Mouse (Mus musculus) C2C12 (cell line): ENCODE data around the gene Smap1. TPM values are rescaled to one million over a fixed set of nuclear protein-coding genes. Genes with fewer than 3 reads are reported as not detected.
A peak's percentile ranks its signal among the peaks of the same experiment; 100 is the strongest.

Source experiments
- H3K27me3 ChIP-seq: one replicate; pipeline ENCODE4 v1.6.1; 2011; ENCODE audit not compliant: control insufficient read depth, insufficient read depth, insufficient read length
- H3K36me3 ChIP-seq: one replicate; pipeline ENCODE4 v1.6.1; 2011; ENCODE audit not compliant: control insufficient read depth, insufficient read depth
- H3K4me3 ChIP-seq: one replicate; pipeline ENCODE4 v1.5.1; 2011; ENCODE audit warnings: mild to moderate bottlenecking, control low read depth; ENCODE audit not compliant: poor library complexity, insufficient read depth, severe bottlenecking
- H3K79me2 ChIP-seq: one replicate; pipeline ENCODE4 v1.6.1; 2011; ENCODE audit not compliant: control insufficient read depth, insufficient read depth
- H3K79me3 ChIP-seq: one replicate; pipeline ENCODE4 v1.6.1; 2011; ENCODE audit warnings: low read depth, control low read depth
- H3ac ChIP-seq: one replicate; pipeline ENCODE3; 2011; ENCODE audit warnings: low read depth; ENCODE audit not compliant: control insufficient read depth, insufficient read length
- CEBPB ChIP-seq: IDR thresholded peaks from one replicate; pipeline ENCODE4 v1.6.1; 2011; ENCODE audit warnings: low read depth, mild to moderate bottlenecking, control low read depth, moderate library complexity
- CTCF ChIP-seq: IDR thresholded peaks from one replicate; pipeline ENCODE4 v1.5.1; 2011; ENCODE audit not compliant: control insufficient read depth, insufficient read depth, insufficient read length
- FOSL1 ChIP-seq: IDR thresholded peaks from one replicate; pipeline ENCODE4 v1.8.0; 2011; ENCODE audit warnings: mild to moderate bottlenecking, low read length; ENCODE audit not compliant: poor library complexity, insufficient read depth, severe bottlenecking
- MAX ChIP-seq: IDR thresholded peaks from one replicate; pipeline ENCODE4 v1.6.1; 2011; ENCODE audit warnings: mild to moderate bottlenecking, control low read depth
- MYOD1 ChIP-seq: IDR thresholded peaks from one replicate; pipeline ENCODE4 v1.6.1; 2011; ENCODE audit warnings: low read depth; ENCODE audit not compliant: control insufficient read depth, insufficient read length
- MYOG ChIP-seq: IDR thresholded peaks from one replicate; pipeline ENCODE4 v1.6.1; 2011; ENCODE audit not compliant: control insufficient read depth, insufficient read length; ENCODE audit errors: extremely low read depth
- USF1 ChIP-seq: IDR thresholded peaks from one replicate; pipeline ENCODE4 v1.6.1; 2011; ENCODE audit warnings: low read depth, mild to moderate bottlenecking, control low read depth, moderate library complexity
- polyA plus RNA-seq: library from polyadenylated mRNA; unstranded; fragments of >200 nt; fragmentation: generic; extraction: Trizol; gene quantifications from one replicate; pipeline ENCODE4 v1.2.1, GENCODE M21; 2012; ENCODE audit warnings: missing spikeins

Smap1 gene
- polyA plus RNA-seq, 1 experiment, result 23.0 TPM

- no peaks in the 10 kb centered on the region for H3K27me3 ChIP-seq
- H3ac ChIP-seq, result no peak overlapping the region
- H3K79me2 ChIP-seq, result no peaks in the 10 kb centered on the region
- TF ChIP-seq MAX, result no peak
- no peak for TF ChIP-seq MYOG
- TF ChIP-seq USF1, result no peak
- TF ChIP-seq CTCF, result no peak
- no peak for TF ChIP-seq FOSL1
- TF ChIP-seq MYOD1, result no peak
- TF ChIP-seq CEBPB, result no peak
- H3K4me3 ChIP-seq, result no peak overlapping the region
- no peaks in the 10 kb centered on the region for H3K79me3 ChIP-seq
- peaks cover 15% of the 10 kb centered on the region for H3K36me3 ChIP-seq
Measured at GRCm38 (mm10) chr1:23840924-23841323, 81.2 kb downstream of the Smap1 start.

- H3K79me3 ChIP-seq, result no peaks in the 10 kb centered on the region
- no peaks in the 10 kb centered on the region for H3K27me3 ChIP-seq
- H3K79me2 ChIP-seq, result no peaks in the 10 kb centered on the region
- no peak overlapping the region for H3K4me3 ChIP-seq
- TF ChIP-seq MAX (no peak), MYOG (no peak), CEBPB (no peak), MYOD1 (no peak), FOSL1 (no peak), USF1 (no peak), CTCF (no peak)
- no peaks in the 10 kb centered on the region for H3K36me3 ChIP-seq
- no peak overlapping the region for H3ac ChIP-seq
Measured at GRCm38 (mm10) chr1:23836630-23837029, 85.5 kb downstream of the Smap1 start.

GRCm38 (mm10) chr1:23834819-23835218 is 87.3 kb downstream of the Smap1 start:
- Histone ChIP-seq H3K4me3 (no peak overlapping the region), H3ac (no peak overlapping the region), H3K79me2 (no peaks in the 10 kb centered on the region), H3K79me3 (no peaks in the 10 kb centered on the region), H3K36me3 (no peaks in the 10 kb centered on the region), H3K27me3 (no peaks in the 10 kb centered on the region)
- no peak for TF ChIP-seq MYOD1
- TF ChIP-seq CTCF, result no peak
- TF ChIP-seq CEBPB, result no peak
- TF ChIP-seq FOSL1, result no peak
- no peak for TF ChIP-seq USF1
- no peak for TF ChIP-seq MYOG
- TF ChIP-seq MAX, result no peak

- TF ChIP-seq MYOD1 (no peak), CTCF (no peak), MAX (no peak), MYOG (no peak), CEBPB (no peak), FOSL1 (no peak), USF1 (no peak)
- no peaks in the 10 kb centered on the region for H3K36me3 ChIP-seq
- H3K4me3 ChIP-seq, result no peak overlapping the region
- no peaks in the 10 kb centered on the region for H3K79me2 ChIP-seq
- H3K27me3 ChIP-seq, result no peaks in the 10 kb centered on the region
- no peaks in the 10 kb centered on the region for H3K79me3 ChIP-seq
- H3ac ChIP-seq, result no peak overlapping the region
Measured at GRCm38 (mm10) chr1:23834246-23834645, 87.9 kb downstream of the Smap1 start.

- H3ac ChIP-seq, result no peak overlapping the region
- no peaks in the 10 kb centered on the region for H3K79me3 ChIP-seq
- no peaks in the 10 kb centered on the region for H3K79me2 ChIP-seq
- H3K4me3 ChIP-seq, result no peak overlapping the region
- peak; percentile 10 for TF ChIP-seq CTCF
- no peak for TF ChIP-seq MYOD1
- no peak for TF ChIP-seq USF1
- no peak for TF ChIP-seq MYOG
- H3K27me3 ChIP-seq, result no peaks in the 10 kb centered on the region
- H3K36me3 ChIP-seq, result no peaks in the 10 kb centered on the region
Measured at GRCm38 (mm10) chr1:23826887-23827758, 95.0 kb downstream of the Smap1 start.

GRCm38 (mm10) chr1:23821615-23822014 is 100.5 kb downstream of the Smap1 start:
- Histone ChIP-seq H3K36me3 (no peaks in the 10 kb centered on the region), H3K79me3 (no peaks in the 10 kb centered on the region), H3ac (no peak overlapping the region), H3K4me3 (no peak overlapping the region), H3K79me2 (no peaks in the 10 kb centered on the region), H3K27me3 (no peaks in the 10 kb centered on the region)
- TF ChIP-seq FOSL1, result no peak
- TF ChIP-seq MAX, result no peak
- TF ChIP-seq CTCF, result no peak
- TF ChIP-seq MYOD1, result no peak
